Mouse (Mus musculus) midbrain, embryonic 11.5 days (tissue): Measurements from ENCODE around the gene Mex3d. TPM values are rescaled to one million over a fixed set of nuclear protein-coding genes. Genes with fewer than 3 reads are reported as not detected.

Source experiments
- ATAC-seq: fragments of 200-750 bp; cut with Nextera tagmentation; 2 replicates; pipeline ENCODE4 v1.8.0; 2017; ENCODE audit warnings: moderate TSS enrichment, moderate library complexity; ENCODE audit not compliant: low FRiP score
- DNase-seq: peaks from one replicate; pipeline ENCODE4 v3.0.0; 2015; ENCODE audit warnings: low spot score; ENCODE audit errors: missing footprints
- H3K27ac ChIP-seq: fragments of 300-500 bp; sonication (generic); 2 replicates; pipeline ENCODE4 v1.5.1; 2014; ENCODE audit warnings: low read depth, low read length
- H3K27me3 ChIP-seq: fragments of 300-500 bp; sonication (generic); 2 replicates; pipeline ENCODE4 v1.6.1; 2014; ENCODE audit warnings: mild to moderate bottlenecking, low read length, moderate library complexity, mixed read lengths; ENCODE audit not compliant: control insufficient read depth, insufficient read depth
- H3K36me3 ChIP-seq: fragments of 300-500 bp; sonication (generic); 2 replicates; pipeline ENCODE4 v1.6.1; 2014; ENCODE audit warnings: mild to moderate bottlenecking, low read length, moderate library complexity, mixed read lengths; ENCODE audit not compliant: control insufficient read depth, insufficient read depth
- H3K4me1 ChIP-seq: fragments of 300-500 bp; sonication (generic); 2 replicates; pipeline ENCODE4 v1.6.1; 2014; ENCODE audit warnings: low read length; ENCODE audit not compliant: control insufficient read depth, insufficient read depth
- H3K4me2 ChIP-seq: fragments of 300-500 bp; sonication (generic); 2 replicates; pipeline ENCODE4 v1.6.1; 2014; ENCODE audit warnings: mild to moderate bottlenecking, moderate library complexity
- H3K4me3 ChIP-seq: fragments of 300-500 bp; sonication (generic); 2 replicates; pipeline ENCODE4 v1.5.1; 2014; ENCODE audit warnings: low read depth, low read length
- H3K9ac ChIP-seq: fragments of 300-500 bp; sonication (generic); 2 replicates; pipeline ENCODE4 v1.6.1; 2014; ENCODE audit warnings: low read length
- H3K9me3 ChIP-seq: fragments of 300-500 bp; sonication (generic); 2 replicates; pipeline ENCODE4 v1.6.1; 2016; ENCODE audit warnings: low read length; ENCODE audit not compliant: control insufficient read depth
- WGBS: fragments of 180-500 bp; shearing (Covaris S2); extraction: QIAGEN DNeasy Blood & Tissue Kit; methylation state at CpG from one replicate; pipeline ENCODE4 v1.1.7; 2014; 5-methylcytosine and 5-hydroxymethylcytosine counted together
- microRNA-seq: library from miRNA; unstranded; fragments of <30 nt; microRNA quantifications from one replicate; pipeline ENCODE4, GENCODE M21; 2017
- polyA plus RNA-seq: library from polyadenylated mRNA; unstranded; fragments of >200 nt; fragmentation: Nextera tagmentation; extraction: Ambion mirVana; gene quantifications from 2 replicates; pipeline ENCODE4 v1.2.1, GENCODE M21; 2014

The Mex3d gene
- polyA plus RNA-seq, 1 experiment from 2014 or later, result 11.8 TPM

DNA sequence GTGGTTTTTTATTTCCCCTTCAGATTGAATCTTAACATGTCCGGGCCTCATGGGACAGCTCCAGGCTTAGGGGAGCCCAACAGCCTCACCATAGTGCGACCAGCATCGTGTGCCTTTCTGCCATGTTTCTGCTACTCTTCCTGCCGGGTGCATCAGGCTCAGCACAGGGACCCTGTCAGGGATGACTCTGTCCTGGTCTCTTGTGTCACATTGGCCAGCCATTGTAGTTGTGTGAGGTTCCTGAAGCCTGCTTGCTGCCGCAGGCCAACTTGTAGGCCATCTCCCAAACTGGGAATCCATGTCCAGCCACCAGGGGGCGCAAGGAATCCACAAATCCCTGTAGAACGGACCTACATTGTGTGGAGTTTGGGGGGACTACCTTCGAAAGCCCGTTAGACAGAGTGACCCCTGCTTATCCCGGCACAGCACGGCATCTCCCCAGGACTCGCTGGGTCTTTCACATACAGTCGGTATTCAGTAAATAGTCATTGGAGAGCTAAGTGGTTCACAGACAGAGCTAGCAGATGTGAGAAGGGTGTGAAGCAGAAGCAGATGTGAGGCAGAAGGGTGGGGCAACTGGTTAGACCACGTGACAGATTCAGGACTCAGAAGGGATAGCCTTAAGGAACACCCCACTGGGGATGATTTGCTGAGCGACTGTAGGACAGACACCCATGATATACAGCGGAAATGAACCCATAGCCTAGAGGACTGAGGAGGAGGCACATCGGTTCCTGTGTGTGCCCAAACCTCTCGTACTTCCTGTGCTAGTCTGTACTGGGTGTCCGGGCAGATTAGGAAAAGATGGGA lies 47.3 kb downstream of the Mex3d start:
- ATAC-seq, result no peak
- Histone ChIP-seq H3K27ac (no peak overlapping the region), H3K4me3 (no peak overlapping the region)

DNA sequence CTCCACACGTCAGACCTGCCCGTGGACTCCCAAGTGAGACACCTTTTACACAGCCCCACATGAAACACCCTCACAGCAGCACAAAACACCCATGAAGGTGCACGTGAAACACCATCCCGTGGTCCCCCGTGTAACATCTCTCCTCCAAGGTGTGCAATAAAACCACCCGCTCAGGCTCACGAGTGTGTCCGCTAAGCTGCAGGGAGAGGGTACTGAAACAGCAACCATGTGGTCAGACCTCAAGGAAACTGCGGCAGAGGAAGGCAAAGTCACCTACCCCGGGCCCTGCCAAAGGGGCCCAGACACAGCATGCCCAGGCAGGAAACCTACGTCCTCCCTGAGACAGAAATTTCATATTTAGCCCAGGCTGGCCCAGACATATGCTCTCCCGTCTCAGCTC lies 51.2 kb downstream of the Mex3d start:
- Histone ChIP-seq H3K4me3 (no peak overlapping the region), H3K36me3 (no peaks in the 10 kb centered on the region), H3K4me2 (no peak overlapping the region), H3K9me3 (no peaks in the 10 kb centered on the region), H3K27me3 (peaks cover 11% of the 10 kb centered on the region), H3K4me1 (no peaks in the 10 kb centered on the region; the same call in 1 of the 2 replicates), H3K27ac (no peak overlapping the region), H3K9ac (no peak overlapping the region)
- WGBS, result 90% methylated on average over 12 of the region's 12 CpGs
- DNase-seq, result no peak
- no peak for ATAC-seq

More for the DNA sequence above, 47.3 kb downstream of the Mex3d start:
- peak; percentile 99 for DNase-seq
- Histone ChIP-seq H3K9ac (no peak overlapping the region), H3K27me3 (peaks cover 50% of the 10 kb centered on the region), H3K4me1 (peaks cover 16% of the 10 kb centered on the region), H3K9me3 (no peaks in the 10 kb centered on the region), H3K36me3 (no peaks in the 10 kb centered on the region), H3K4me2 (0 out of 2 replicates have a peak overlapping the region, but pooled peaks have one; percentile 13)
- 22% methylated on average over 19 of the region's 19 CpGs for WGBS

DNA sequence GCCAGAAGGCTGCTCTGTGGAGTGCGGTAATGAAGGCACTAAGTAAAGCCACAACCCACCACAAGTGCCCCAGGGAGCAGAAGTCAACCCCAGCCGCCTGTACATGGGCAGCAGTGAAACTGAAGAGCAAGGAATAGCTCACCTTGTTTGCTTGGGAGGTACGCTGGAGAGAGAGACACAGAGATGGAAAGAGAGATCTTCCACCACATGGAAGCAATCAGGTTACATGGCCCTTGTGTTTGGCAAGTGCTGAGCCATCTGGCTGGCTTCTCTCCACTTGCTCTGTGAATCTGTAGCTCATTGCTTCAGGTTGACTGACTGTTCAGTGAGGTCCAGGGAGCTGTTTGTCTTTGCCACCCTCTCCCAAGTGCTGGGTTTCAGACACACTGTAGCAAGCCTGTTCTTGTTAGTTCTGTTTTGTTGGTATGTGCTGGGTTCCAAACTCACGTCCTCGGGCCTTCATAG lies 54.9 kb downstream of the Mex3d start:
- Histone ChIP-seq H3K27ac (no peak overlapping the region), H3K4me2 (no peak overlapping the region), H3K4me1 (peaks cover 8% of the 10 kb centered on the region), H3K9me3 (no peaks in the 10 kb centered on the region), H3K4me3 (no peak overlapping the region), H3K36me3 (no peaks in the 10 kb centered on the region), H3K27me3 (peaks cover 6% of the 10 kb centered on the region; the same call in 1 of the 2 replicates), H3K9ac (no peak overlapping the region)
- WGBS, result 84% methylated on average over 5 of the region's 5 CpGs
- ATAC-seq (no peak), DNase-seq (no peak)

DNA sequence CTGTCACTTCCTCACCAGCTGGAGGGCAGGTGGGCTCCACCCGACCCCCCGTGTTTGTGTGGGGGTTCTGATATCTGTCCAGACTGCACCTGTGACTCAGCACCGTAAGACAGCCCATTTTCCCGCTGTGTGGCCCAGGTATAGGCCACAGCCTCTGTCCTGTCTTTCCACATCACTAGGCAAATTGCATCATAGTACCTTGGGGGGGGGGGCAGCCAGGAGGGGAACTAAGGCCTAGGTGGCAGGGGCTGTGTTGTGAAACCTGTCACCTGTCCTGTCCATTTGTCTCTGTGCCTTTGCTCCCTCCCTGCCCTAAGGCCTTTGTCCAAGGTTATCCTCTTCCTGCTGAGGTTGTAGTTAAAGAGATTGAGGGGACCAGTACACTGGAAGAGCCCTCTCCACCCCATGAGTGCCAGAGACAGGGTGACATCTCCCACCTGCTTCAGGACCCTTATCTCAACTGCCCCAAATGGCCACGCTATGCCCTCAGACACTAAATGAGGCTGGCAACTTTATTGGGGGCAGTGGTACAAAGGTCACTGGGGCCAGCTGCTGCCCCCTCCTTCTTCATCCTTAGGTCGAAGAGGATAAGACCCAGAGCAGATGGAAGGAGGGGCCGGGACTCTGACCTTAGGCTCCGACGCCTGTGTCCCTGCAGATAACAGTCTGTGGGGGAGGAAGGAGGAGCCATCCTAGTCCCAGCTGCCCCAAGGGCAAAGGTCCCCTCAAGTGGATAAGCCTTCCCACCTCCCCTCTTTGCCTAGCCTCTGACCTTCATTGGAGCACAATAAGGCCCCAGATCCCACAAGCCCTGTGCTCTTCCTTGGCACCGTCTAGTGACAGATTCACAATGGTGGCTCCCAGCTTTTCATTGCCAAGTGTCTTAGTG lies 55.6 kb downstream of the Mex3d start:
- Histone ChIP-seq H3K9me3 (no peaks in the 10 kb centered on the region), H3K9ac (no peak overlapping the region), H3K27ac (no peak overlapping the region), H3K4me3 (no peak overlapping the region), H3K36me3 (no peaks in the 10 kb centered on the region), H3K4me1 (peaks cover 8% of the 10 kb centered on the region), H3K27me3 (peaks cover 6% of the 10 kb centered on the region; the same call in 1 of the 2 replicates), H3K4me2 (no peak overlapping the region)
- ATAC-seq (no peak), DNase-seq (no peak)
- WGBS, result 58% methylated on average over 10 of the region's 10 CpGs

DNA sequence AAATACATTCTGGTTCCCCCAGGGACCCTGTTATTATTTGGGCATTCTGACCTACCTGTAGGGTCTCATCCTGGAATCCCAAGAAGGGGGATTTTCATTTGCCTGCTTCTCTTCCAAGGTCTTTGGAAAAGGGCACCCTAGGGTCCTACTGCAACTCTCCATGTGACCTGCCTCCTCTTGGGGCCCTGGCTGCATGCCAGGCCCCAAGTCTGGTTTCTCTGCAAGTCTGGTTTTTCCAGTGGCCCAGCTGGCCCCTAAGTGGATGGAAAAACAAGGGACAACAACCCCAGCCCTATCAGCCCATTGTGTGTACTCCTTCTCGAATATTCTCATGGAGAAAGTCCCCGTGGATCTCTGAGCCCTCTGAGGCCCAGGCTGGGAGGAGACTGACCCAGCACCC lies 56.6 kb downstream of the Mex3d start:
- H3K27ac ChIP-seq, result no peak overlapping the region
- H3K4me2 ChIP-seq, result peak overlapping the region; percentile 63
- H3K9ac ChIP-seq, result peak overlapping the region; percentile 12; the same call in 1 of the 2 replicates
- peaks cover 8% of the 10 kb centered on the region for H3K4me1 ChIP-seq
- no peaks in the 10 kb centered on the region for H3K9me3 ChIP-seq
- no peaks in the 10 kb centered on the region for H3K36me3 ChIP-seq
- DNase-seq (no peak), ATAC-seq (no peak)
- WGBS, result 69% methylated on average over 2 of the region's 2 CpGs
- H3K4me3 ChIP-seq, result 0 out of 2 replicates have a peak overlapping the region, but pooled peaks have one; percentile 41
- H3K27me3 ChIP-seq, result peaks cover 6% of the 10 kb centered on the region; the same call in 1 of the 2 replicates

Small RNA genes within 50 kb of the gene (microRNA-seq; reads per million reads assigned to microRNA genes)
- not detected for gene Gm22721

Other genes starting within 250 kb of the Mex3d start
- gene Atp5d, start 249.0 kb downstream of the Mex3d start, polyA plus RNA-seq, result 329 and 355 TPM in 2 replicates
- 11.1 and 11.8 TPM in 2 replicates for gene Cbarp, start 246.8 kb downstream of the Mex3d start, polyA plus RNA-seq
- gene Midn, start 239.4 kb downstream of the Mex3d start, polyA plus RNA-seq, result 66.0 and 71.3 TPM in 2 replicates
- gene Cirbp, start 221.7 kb downstream of the Mex3d start, polyA plus RNA-seq, result 81.5 and 87.1 TPM in 2 replicates
- gene 1600002K03Rik, start 214.7 kb downstream of the Mex3d start, polyA plus RNA-seq, result 8.0 and 8.7 TPM in 2 replicates
- 78.1 and 91.7 TPM in 2 replicates for gene Efna2, start 208.2 kb downstream of the Mex3d start, polyA plus RNA-seq
- gene Mum1, start 161.2 kb downstream of the Mex3d start, polyA plus RNA-seq, result 134 and 142 TPM in 2 replicates
- 209 and 229 TPM in 2 replicates for gene Ndufs7, start 138.5 kb downstream of the Mex3d start, polyA plus RNA-seq
- 24.6 and 28.9 TPM in 2 replicates for gene Gamt, start 126.6 kb downstream of the Mex3d start, polyA plus RNA-seq
- gene Dazap1, start 126.2 kb downstream of the Mex3d start, polyA plus RNA-seq, result 37.8 and 42.6 TPM in 2 replicates
- 752 and 845 TPM in 2 replicates for gene Rps15, start 95.2 kb downstream of the Mex3d start, polyA plus RNA-seq
- gene Apc2, start 91.7 kb downstream of the Mex3d start, polyA plus RNA-seq, result 63.4 and 66.5 TPM in 2 replicates
- 36.2 and 40.8 TPM in 2 replicates for gene 2310011J03Rik, start 67.1 kb downstream of the Mex3d start, polyA plus RNA-seq
- gene Pcsk4, start 58.2 kb downstream of the Mex3d start, polyA plus RNA-seq, result 1.5 and 1.8 TPM in 2 replicates
- gene Reep6, start 57.7 kb downstream of the Mex3d start, polyA plus RNA-seq, result 4.0 and 4.5 TPM in 2 replicates
- 0.11 and 0.31 TPM in 2 replicates for gene Adamtsl5, start 39.2 kb downstream of the Mex3d start, polyA plus RNA-seq
- gene Plk5, start 31.2 kb downstream of the Mex3d start, polyA plus RNA-seq, result 0.05 and 0.22 TPM in 2 replicates
- gene Mbd3, start 11.9 kb upstream of the Mex3d start, polyA plus RNA-seq, result 222 and 252 TPM in 2 replicates
- gene Uqcr11, start 19.2 kb upstream of the Mex3d start, polyA plus RNA-seq, result 404 and 476 TPM in 2 replicates
- 135 and 154 TPM in 2 replicates for gene Tcf3, start 46.0 kb upstream of the Mex3d start, polyA plus RNA-seq
- gene Onecut3, start 107.2 kb upstream of the Mex3d start, polyA plus RNA-seq, result 2.7 and 2.8 TPM in 2 replicates
- gene Atp8b3, start 151.5 kb upstream of the Mex3d start, polyA plus RNA-seq, result 0.81 and 1.2 TPM in 2 replicates
- gene Rexo1, start 173.9 kb upstream of the Mex3d start, polyA plus RNA-seq, result 21.6 and 23.5 TPM in 2 replicates
- gene Klf16, start 189.7 kb upstream of the Mex3d start, polyA plus RNA-seq, result 3.1 and 3.2 TPM in 2 replicates
- 90.8 and 109 TPM in 2 replicates for gene Abhd17a, start 202.7 kb upstream of the Mex3d start, polyA plus RNA-seq
- gene Scamp4, start 215.2 kb upstream of the Mex3d start, polyA plus RNA-seq, result 60.2 and 62.3 TPM in 2 replicates
- gene Adat3, start 215.2 kb upstream of the Mex3d start, polyA plus RNA-seq, result 5.4 and 6.9 TPM in 2 replicates
- gene Gm49322, start 218.4 kb upstream of the Mex3d start, polyA plus RNA-seq, result 1.9 and 2.2 TPM in 2 replicates
- 73.6 and 86.9 TPM in 2 replicates for gene Csnk1g2, start 235.2 kb upstream of the Mex3d start, polyA plus RNA-seq